ENCODE assay signal across 19 mouse cellular contexts in genomic region chr7:16680194-16680593, GRCm38 (mm10). TPM values are rescaled to one million over a fixed set of nuclear protein-coding genes. Genes with fewer than 3 reads are reported as not detected.
"Had no signal": no experiment of that assay in that cellular context is flagged by ENCODE, and none has a peak within 500 bp of the region (broad histone marks: within the 10 kb centered on the region; RNA-seq: fewer than 3 reads in every experiment).

No protein-coding gene starts in this region.

RNA-seq across cellular contexts. Expression of gene Ceacam15, which starts 4.7 kb away (rescaled TPM):
- total RNA-seq: megakaryocyte, adult 5-6 weeks; megakaryocyte-erythroid progenitor cell, adult 5-6 weeks had no signal
- polyA plus RNA-seq: liver, embryonic 12.5 days; liver, embryonic 14.5 days; liver, embryonic 16.5 days; lung, embryonic 14.5 days; lung, embryonic 16.5 days; midbrain, embryonic 10.5 days; midbrain, embryonic 12.5 days; midbrain, embryonic 14.5 days; midbrain, embryonic 16.5 days; myocyte; neural tube, embryonic 11.5 days; neural tube, embryonic 13.5 days; neural tube, embryonic 15.5 days; spleen, adult 2 months; stomach, embryonic 15.5 days; stomach, postnatal 0 days had no signal

RNA-seq across cellular contexts. Expression of gene Ceacam9, which starts 41.5 kb away (rescaled TPM):
- total RNA-seq: megakaryocyte, adult 5-6 weeks; megakaryocyte-erythroid progenitor cell, adult 5-6 weeks had no signal
- polyA plus RNA-seq: liver, embryonic 12.5 days; liver, embryonic 14.5 days; liver, embryonic 16.5 days; lung, embryonic 14.5 days; lung, embryonic 16.5 days; midbrain, embryonic 10.5 days; midbrain, embryonic 12.5 days; midbrain, embryonic 14.5 days; myocyte; neural tube, embryonic 11.5 days; neural tube, embryonic 13.5 days; spleen, adult 2 months; stomach, embryonic 15.5 days; stomach, postnatal 0 days; testis, adult 2 months had no signal
